Mouse (Mus musculus) lung, postnatal 0 days (tissue): ENCODE measurements around the gene Sestd1.
A peak's percentile ranks its signal among the peaks of the same experiment; 100 is the strongest.

ENCODE experiments used
- CTCF ChIP-seq: IDR thresholded peaks from 2 replicates; pipeline ENCODE4 v1.5.1; 2016; ENCODE audit warnings: antibody characterized with exemption, mild to moderate bottlenecking
- EP300 ChIP-seq: IDR thresholded peaks from 2 replicates; pipeline ENCODE4 v1.6.1; 2016; ENCODE audit warnings: antibody characterized with exemption, mild to moderate bottlenecking, control low read depth

DNA sequence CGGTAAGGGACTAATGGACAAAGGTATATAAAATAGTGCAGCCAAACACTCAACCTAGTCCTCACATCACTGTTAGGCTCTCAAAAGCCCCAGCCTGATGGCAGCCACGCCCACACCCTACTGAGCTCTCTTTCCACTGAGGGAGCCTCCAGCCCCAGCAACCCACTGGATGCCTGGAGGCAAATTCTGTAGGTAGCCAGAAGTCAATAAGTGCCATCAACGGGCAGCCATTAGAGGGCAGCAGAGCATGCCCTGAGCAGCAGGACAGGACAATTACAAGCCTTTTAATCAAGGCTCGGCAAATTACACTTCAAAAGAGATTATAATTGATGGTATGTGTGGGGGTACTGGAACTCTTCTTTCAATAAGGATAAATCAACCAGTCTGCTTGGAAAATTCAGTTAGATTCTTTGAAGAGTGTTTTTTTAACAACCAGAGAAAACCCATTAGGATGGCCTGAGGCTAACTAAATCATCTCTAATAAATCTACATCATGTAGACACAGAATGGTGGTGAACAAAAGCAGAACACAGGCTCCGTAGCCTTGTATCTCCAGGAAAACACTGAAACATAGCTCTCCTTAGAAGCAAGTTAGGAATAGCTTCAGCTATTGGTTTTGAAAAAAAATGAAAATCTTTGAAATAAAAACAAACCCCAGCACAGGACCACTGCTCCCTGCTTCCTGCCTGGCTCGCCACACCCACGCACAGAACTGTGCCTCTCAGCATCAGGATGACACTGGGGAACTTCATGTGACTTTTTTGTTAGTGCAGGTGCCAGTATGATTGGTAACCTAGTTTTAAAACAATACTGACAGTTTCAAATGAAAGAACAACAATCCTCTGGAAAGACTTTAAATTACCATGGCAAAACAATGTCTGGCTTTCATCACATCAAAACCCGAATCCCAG lies 30.4 kb downstream of the Sestd1 start:
- TF ChIP-seq CTCF, result peak; percentile 89
- TF ChIP-seq EP300, result no peak
